Mouse (Mus musculus) kidney, embryonic 15.5 days (tissue): ENCODE data around the gene Rhof. TPM values are rescaled to one million over a fixed set of nuclear protein-coding genes. Genes with fewer than 3 reads are reported as not detected.
A peak's percentile ranks its signal among the peaks of the same experiment; 100 is the strongest.
"Not testable (repeated sequence)": the region's sequence is repeated elsewhere in the genome, so short reads cannot be mapped to it uniquely, and the experiment has no call there.

Experiments
- ATAC-seq: fragments of 200-750 bp; cut with Nextera tagmentation; replicated peaks from 2 replicates; pipeline ENCODE4 v1.8.0; 2017; ENCODE audit warnings: moderate TSS enrichment; ENCODE audit not compliant: low FRiP score
- H3K27ac ChIP-seq: fragments of 300-500 bp; sonication (generic); 2 replicates; pipeline ENCODE4 v1.5.1; 2015; ENCODE audit warnings: mild to moderate bottlenecking, inconsistent platforms
- H3K27me3 ChIP-seq: fragments of 300-500 bp; sonication (generic); 2 replicates; pipeline ENCODE4 v1.6.1; 2015; ENCODE audit warnings: inconsistent platforms
- H3K36me3 ChIP-seq: fragments of 300-500 bp; sonication (generic); 2 replicates; pipeline ENCODE4 v1.6.1; 2015; ENCODE audit warnings: inconsistent platforms
- H3K4me1 ChIP-seq: fragments of 300-500 bp; sonication (generic); 2 replicates; pipeline ENCODE4 v1.6.1; 2015; ENCODE audit warnings: inconsistent platforms
- H3K4me2 ChIP-seq: fragments of 300-500 bp; sonication (generic); 2 replicates; pipeline ENCODE4 v1.6.1; 2015; ENCODE audit warnings: moderate library complexity, mild to moderate bottlenecking, inconsistent platforms
- H3K4me3 ChIP-seq: fragments of 300-500 bp; sonication (generic); replicated peaks from 2 replicates; pipeline ENCODE4 v1.5.1; 2015; ENCODE audit warnings: mild to moderate bottlenecking, inconsistent platforms
- H3K9ac ChIP-seq: fragments of 300-500 bp; sonication (generic); 2 replicates; pipeline ENCODE4 v1.6.1; 2015; ENCODE audit warnings: mild to moderate bottlenecking, inconsistent platforms
- H3K9me3 ChIP-seq: fragments of 300-500 bp; sonication (generic); replicated peaks from 2 replicates; pipeline ENCODE4 v1.6.1; 2016; ENCODE audit warnings: inconsistent platforms
- WGBS: fragments of 180-500 bp; shearing (Covaris S2); methylation state at CpG from one replicate; pipeline ENCODE4 v1.1.7; 2015; ENCODE audit warnings: mixed read lengths; 5-methylcytosine and 5-hydroxymethylcytosine counted together
- polyA plus RNA-seq: library from polyadenylated mRNA; unstranded; fragments of >200 nt; fragmentation: Nextera tagmentation; extraction: Ambion mirVana; gene quantifications from 2 replicates; pipeline ENCODE4 v1.2.1, GENCODE M21; 2015

Rhof gene
- polyA plus RNA-seq, 1 experiment from 2014 or later: 3.6 TPM

- WGBS: 13% methylated on average over 6 of the region's 6 CpGs
- Histone ChIP-seq H3K4me1 (peaks cover 6% of the 10 kb centered on the region; the same call in 1 of the 2 replicates), H3K9ac (no peak overlapping the region), H3K4me2 (0 out of 2 replicates have a peak overlapping the region, but pooled peaks have one; percentile 29), H3K4me3 (no peak overlapping the region), H3K27ac (no peak overlapping the region), H3K36me3 (no peaks in the 10 kb centered on the region), H3K9me3 (no peaks in the 10 kb centered on the region), H3K27me3 (no peaks in the 10 kb centered on the region)
- ATAC-seq: peak; percentile 60; the same call in 1 of the 2 replicates
These were observed 65.0 kb downstream of the Rhof start for GRCm38 (mm10) chr5:123067395-123067995.

GRCm38 (mm10) chr5:123064207-123064606 lies 68.3 kb downstream of the Rhof start:
- Histone ChIP-seq H3K4me3 (no peak overlapping the region), H3K4me2 (no peak overlapping the region), H3K4me1 (peaks cover 16% of the 10 kb centered on the region), H3K27ac (no peak overlapping the region), H3K27me3 (no peaks in the 10 kb centered on the region), H3K9ac (no peak overlapping the region), H3K9me3 (no peaks in the 10 kb centered on the region), H3K36me3 (no peaks in the 10 kb centered on the region)
- no peak for ATAC-seq
- 30% methylated on average over 6 of the region's 6 CpGs for WGBS

GRCm38 (mm10) chr5:123063141-123063540 lies 69.4 kb downstream of the Rhof start:
- 88% methylated on average over 3 of the region's 3 CpGs for WGBS

GRCm38 (mm10) chr5:123061402-123061749 lies 71.1 kb downstream of the Rhof start:
- not testable (repeated sequence) for ATAC-seq, H3K4me3 ChIP-seq, H3K9ac ChIP-seq, H3K27ac ChIP-seq, H3K27me3 ChIP-seq, H3K36me3 ChIP-seq, H3K9me3 ChIP-seq, H3K4me2 ChIP-seq
- H3K4me1 ChIP-seq: peaks cover 20% of the 10 kb centered on the region
- 88% methylated on average over 6 of the region's 6 CpGs for WGBS

More at GRCm38 (mm10) chr5:123063141-123063540, 69.4 kb downstream of the Rhof start:
- H3K9me3 ChIP-seq: no peaks in the 10 kb centered on the region
- ATAC-seq: no peak
- H3K4me2 ChIP-seq: no peak overlapping the region
- no peak overlapping the region for H3K27ac ChIP-seq
- H3K36me3 ChIP-seq: no peaks in the 10 kb centered on the region
- no peaks in the 10 kb centered on the region for H3K27me3 ChIP-seq
- no peak overlapping the region for H3K9ac ChIP-seq
- H3K4me1 ChIP-seq: peaks cover 22% of the 10 kb centered on the region
- no peak overlapping the region for H3K4me3 ChIP-seq

- Histone ChIP-seq H3K36me3 (no peaks in the 10 kb centered on the region), H3K9me3 (no peaks in the 10 kb centered on the region), H3K4me1 (peaks cover 20% of the 10 kb centered on the region), H3K4me2 (no peak overlapping the region), H3K27ac (no peak overlapping the region), H3K4me3 (no peak overlapping the region), H3K9ac (no peak overlapping the region), H3K27me3 (no peaks in the 10 kb centered on the region)
- 62% methylated on average over 9 of the region's 9 CpGs for WGBS
- ATAC-seq: no peak
These were observed 71.6 kb downstream of the Rhof start for GRCm38 (mm10) chr5:123060706-123061401.

GRCm38 (mm10) chr5:123059757-123060520 lies 72.6 kb downstream of the Rhof start:
- Histone ChIP-seq H3K9ac (no peak overlapping the region), H3K36me3 (no peaks in the 10 kb centered on the region), H3K4me3 (no peak overlapping the region), H3K27me3 (no peaks in the 10 kb centered on the region), H3K4me2 (peak overlapping the region; percentile 17; the same call in 1 of the 2 replicates), H3K27ac (no peak overlapping the region), H3K9me3 (no peaks in the 10 kb centered on the region), H3K4me1 (peaks cover 20% of the 10 kb centered on the region)
- WGBS: 16% methylated on average over 14 of the region's 14 CpGs
- ATAC-seq: no peak

- peak overlapping the region; percentile 53 for H3K4me2 ChIP-seq
- ATAC-seq: no peak
- H3K4me1 ChIP-seq: peaks cover 18% of the 10 kb centered on the region
- H3K27me3 ChIP-seq: no peaks in the 10 kb centered on the region
- H3K27ac ChIP-seq: peak overlapping the region; percentile 78
- peak overlapping the region; percentile 47 for H3K9ac ChIP-seq
- peak overlapping the region; percentile 48 for H3K4me3 ChIP-seq
- H3K36me3 ChIP-seq: no peaks in the 10 kb centered on the region
- H3K9me3 ChIP-seq: no peaks in the 10 kb centered on the region
- 43% methylated on average over 16 of the region's 16 CpGs for WGBS
These were observed 74.0 kb downstream of the Rhof start for GRCm38 (mm10) chr5:123058251-123059102.

GRCm38 (mm10) chr5:123057366-123058250 lies 74.9 kb downstream of the Rhof start:
- Histone ChIP-seq H3K9me3 (no peaks in the 10 kb centered on the region), H3K9ac (peak overlapping the region; percentile 47), H3K27me3 (no peaks in the 10 kb centered on the region), H3K36me3 (no peaks in the 10 kb centered on the region), H3K4me1 (peaks cover 18% of the 10 kb centered on the region), H3K4me2 (peak overlapping the region; percentile 53), H3K4me3 (peak overlapping the region; percentile 48), H3K27ac (peak overlapping the region; percentile 78)
- 7% methylated on average over 48 of the region's 48 CpGs for WGBS
- ATAC-seq: peak; percentile 95

Other genes with a start within 250 kb of the Rhof start
- 92.2 and 96.8 TPM in 2 replicates for gene Kdm2b, start 142.9 kb downstream of the Rhof start, polyA plus RNA-seq
- gene Orai1, start 117.6 kb downstream of the Rhof start, polyA plus RNA-seq: 17.5 and 18.5 TPM in 2 replicates
- 0.26 TPM in 1 of 2 replicates, not detected in the other for gene Morn3, start 85.7 kb downstream of the Rhof start, polyA plus RNA-seq
- 15.3 and 19.2 TPM in 2 replicates for gene Tmem120b, start 64.3 kb downstream of the Rhof start, polyA plus RNA-seq
- 11.0 and 11.1 TPM in 2 replicates for gene Setd1b, start 9.5 kb upstream of the Rhof start, polyA plus RNA-seq
- 82.5 and 90.5 TPM in 2 replicates for gene Psmd9, start 36.7 kb upstream of the Rhof start, polyA plus RNA-seq
- gene Hpd, start 50.0 kb upstream of the Rhof start, polyA plus RNA-seq: 0.99 and 1.5 TPM in 2 replicates
- 1.5 and 1.7 TPM in 2 replicates for gene Wdr66, start 119.4 kb upstream of the Rhof start, polyA plus RNA-seq
- gene Bcl7a, start 211.1 kb upstream of the Rhof start, polyA plus RNA-seq: 41.7 and 42.5 TPM in 2 replicates